Mouse (Mus musculus) heart, embryonic 15.5 days (tissue): ENCODE results near the gene Casq1. TPM values are rescaled to one million over a fixed set of nuclear protein-coding genes. Genes with fewer than 3 reads are reported as not detected.

Experiments used
- ATAC-seq: fragments of 200-750 bp; cut with Nextera tagmentation; replicated peaks from 2 replicates; pipeline ENCODE4 v1.8.0; 2017; ENCODE audit warnings: low read depth, moderate TSS enrichment; ENCODE audit not compliant: insufficient number of reproducible peaks, insufficient read depth, low FRiP score
- H3K27ac ChIP-seq: fragments of 300-500 bp; sonication (generic); 2 replicates; pipeline ENCODE4 v1.5.1; 2015; ENCODE audit warnings: mild to moderate bottlenecking, inconsistent platforms
- H3K27me3 ChIP-seq: fragments of 300-500 bp; sonication (generic); 2 replicates; pipeline ENCODE4 v1.6.1; 2015; ENCODE audit warnings: inconsistent platforms
- H3K36me3 ChIP-seq: fragments of 300-500 bp; sonication (generic); 2 replicates; pipeline ENCODE4 v1.6.1; 2015; ENCODE audit warnings: mild to moderate bottlenecking, inconsistent platforms
- H3K4me1 ChIP-seq: fragments of 300-500 bp; sonication (generic); replicated peaks from 2 replicates; pipeline ENCODE4 v1.6.1; 2015; ENCODE audit warnings: inconsistent platforms
- H3K4me2 ChIP-seq: fragments of 300-500 bp; sonication (generic); 2 replicates; pipeline ENCODE4 v1.6.1; 2015; ENCODE audit warnings: inconsistent platforms, mild to moderate bottlenecking, moderate library complexity
- H3K4me3 ChIP-seq: fragments of 300-500 bp; sonication (generic); 2 replicates; pipeline ENCODE4 v1.5.1; 2015; ENCODE audit warnings: mild to moderate bottlenecking, inconsistent platforms
- H3K9ac ChIP-seq: fragments of 300-500 bp; sonication (generic); 2 replicates; pipeline ENCODE4 v1.6.1; 2015; ENCODE audit warnings: mild to moderate bottlenecking, inconsistent platforms
- H3K9me3 ChIP-seq: fragments of 300-500 bp; sonication (generic); replicated peaks from 2 replicates; pipeline ENCODE4 v1.6.1; 2016; ENCODE audit warnings: inconsistent platforms
- WGBS: fragments of 180-500 bp; shearing (Covaris S2); methylation state at CpG from one replicate; pipeline ENCODE4 v1.1.7; 2015; ENCODE audit warnings: mixed read lengths; 5-methylcytosine and 5-hydroxymethylcytosine counted together
- polyA plus RNA-seq: library from polyadenylated mRNA; unstranded; fragments of >200 nt; fragmentation: Nextera tagmentation; extraction: Ambion mirVana; gene quantifications from 2 replicates; pipeline ENCODE4 v1.2.1, GENCODE M21; 2015

The Casq1 gene
- polyA plus RNA-seq, 1 experiment from 2014 or later, result 102 TPM

DNA sequence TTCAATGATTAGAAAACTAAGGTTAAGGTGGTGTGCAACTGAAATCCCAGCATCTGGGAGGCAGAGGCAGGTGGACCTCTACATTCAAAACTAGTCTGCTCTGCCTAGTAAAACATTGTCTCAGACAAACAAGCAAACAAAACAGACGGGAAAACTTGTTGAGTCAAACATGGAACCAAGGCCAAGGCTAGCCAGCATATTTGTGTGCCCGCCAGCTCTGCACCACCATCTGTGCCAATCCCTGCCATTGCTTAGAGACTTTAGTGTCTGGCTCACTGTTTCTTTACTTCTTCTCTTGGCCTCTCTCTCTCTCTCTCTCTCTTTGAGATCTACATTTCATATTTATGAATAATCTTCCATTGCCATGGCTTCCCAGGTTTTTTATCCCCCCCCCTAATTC is 8.5 kb upstream of the Casq1 start:
- 87% methylated on average over 2 of the region's 2 CpGs for WGBS
- no peak for ATAC-seq
- Histone ChIP-seq H3K9me3 (no peaks in the 10 kb centered on the region), H3K27me3 (no peaks in the 10 kb centered on the region), H3K4me1 (peaks cover 20% of the 10 kb centered on the region), H3K4me2 (no peak overlapping the region), H3K27ac (no peak overlapping the region), H3K9ac (no peak overlapping the region), H3K4me3 (no peak overlapping the region), H3K36me3 (no peaks in the 10 kb centered on the region)

DNA sequence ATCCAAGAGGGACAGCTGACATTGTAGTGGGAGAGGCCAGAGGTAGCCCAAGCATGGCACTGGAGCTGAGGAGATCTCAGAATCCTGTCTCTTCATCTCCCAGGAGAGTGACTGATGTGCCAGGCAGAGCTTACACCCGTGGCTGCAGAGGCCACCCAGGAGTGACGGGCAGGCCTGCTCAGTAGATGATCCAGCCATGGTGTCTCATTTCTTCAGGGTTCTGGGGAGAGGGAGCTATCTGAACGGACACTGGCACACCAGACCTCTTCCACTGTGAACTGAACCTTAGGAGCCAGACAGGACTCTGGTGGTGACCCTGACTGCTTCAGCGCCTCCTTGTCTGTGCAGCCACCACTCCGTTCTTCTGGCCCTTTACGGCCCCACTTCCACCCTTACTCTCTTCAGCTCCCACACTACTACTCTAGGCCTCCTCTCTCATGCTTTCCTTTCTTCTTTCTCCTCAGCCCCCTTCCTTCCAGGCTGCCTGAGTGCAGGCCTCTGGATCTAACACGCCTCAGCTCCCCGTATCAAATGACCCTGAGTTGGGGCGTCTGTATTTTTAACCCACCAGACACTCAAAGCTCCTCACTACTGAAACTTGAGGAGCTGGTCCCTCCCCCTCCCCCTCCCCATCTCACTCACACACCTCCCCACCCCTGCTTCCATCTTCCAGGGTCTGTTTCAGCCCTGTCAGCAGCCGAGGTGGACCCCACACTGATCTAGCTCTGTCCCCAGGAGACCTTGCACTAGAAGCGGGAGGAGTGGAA is 1.8 kb upstream of the Casq1 start:
- Histone ChIP-seq H3K27ac (peak overlapping the region; percentile 91), H3K4me3 (no peak overlapping the region), H3K9ac (no peak overlapping the region), H3K36me3 (no peaks in the 10 kb centered on the region), H3K27me3 (no peaks in the 10 kb centered on the region), H3K9me3 (no peaks in the 10 kb centered on the region), H3K4me1 (peaks cover 73% of the 10 kb centered on the region), H3K4me2 (no peak overlapping the region)
- no peak for ATAC-seq
- 33% methylated on average over 11 of the region's 11 CpGs for WGBS

DNA sequence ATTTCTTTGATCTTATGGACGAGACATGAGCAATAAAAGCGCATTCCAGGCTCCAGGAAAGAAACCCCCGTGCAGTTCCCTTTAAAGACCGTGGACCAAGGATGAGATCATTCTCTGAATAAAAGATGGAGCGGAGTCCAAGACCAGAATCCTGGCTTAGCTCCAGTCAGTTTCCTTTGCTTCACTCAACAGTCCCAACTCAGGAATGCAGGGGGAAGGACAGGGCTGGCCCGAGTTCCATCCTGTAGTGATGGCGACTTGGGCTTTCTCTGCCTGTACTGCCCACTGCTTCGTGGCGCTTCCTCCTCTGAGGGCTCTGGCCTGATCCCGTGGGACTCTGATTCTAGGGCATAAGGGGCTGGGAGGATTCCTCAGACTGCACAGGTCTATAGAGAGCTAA is 746 bp upstream of the Casq1 start:
- no peak overlapping the region for H3K9ac ChIP-seq
- peaks cover 76% of the 10 kb centered on the region for H3K4me1 ChIP-seq
- WGBS, result 13% methylated on average over 10 of the region's 10 CpGs

DNA sequence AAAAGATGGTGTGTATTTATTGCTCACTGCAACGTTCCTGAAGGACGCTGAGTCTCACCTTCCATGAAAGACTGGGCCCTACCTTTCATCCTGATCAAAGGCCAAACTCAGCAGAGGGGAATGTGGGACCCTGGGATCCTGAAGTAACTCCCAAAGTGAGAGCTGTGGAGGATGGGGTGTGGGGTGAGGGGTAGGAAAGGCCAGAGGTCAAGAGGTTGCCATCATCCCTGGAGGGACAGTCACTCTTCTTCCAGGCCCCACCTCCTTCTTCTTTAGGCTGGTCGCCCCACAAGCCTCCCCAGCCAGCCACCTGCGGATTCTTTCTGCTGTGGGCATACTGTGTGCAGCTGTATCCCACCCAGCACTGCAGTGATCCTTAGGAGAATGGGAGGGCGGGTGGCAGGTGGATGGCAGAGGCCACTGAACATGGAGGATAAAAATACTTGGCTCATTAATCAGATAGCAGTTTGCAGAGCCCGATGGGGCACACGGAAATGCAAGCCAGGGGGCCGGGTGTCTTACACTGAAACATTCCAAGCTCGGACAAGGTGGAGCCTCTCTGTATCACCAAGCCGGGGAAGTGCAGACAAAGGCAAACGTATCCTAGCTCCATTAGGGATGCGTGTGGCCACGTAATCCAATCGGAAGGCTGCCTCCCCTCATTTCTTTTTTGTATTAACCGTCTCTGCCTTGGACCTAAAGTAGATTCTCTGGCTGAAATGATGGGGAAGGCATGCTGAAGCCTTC is 1.3 kb downstream of the Casq1 start:
- H3K27me3 ChIP-seq, result no peaks in the 10 kb centered on the region
- 43% methylated on average over 15 of the region's 15 CpGs for WGBS
- no peak for ATAC-seq
- no peaks in the 10 kb centered on the region for H3K36me3 ChIP-seq
- H3K4me3 ChIP-seq, result peak overlapping the region; percentile 3; the same call in 1 of the 2 replicates
- peaks cover 89% of the 10 kb centered on the region for H3K4me1 ChIP-seq
- H3K4me2 ChIP-seq, result peak overlapping the region; percentile 33; the same call in 1 of the 2 replicates
- H3K9me3 ChIP-seq, result no peaks in the 10 kb centered on the region
- H3K27ac ChIP-seq, result peak overlapping the region; percentile 91
- H3K9ac ChIP-seq, result no peak overlapping the region

More for the DNA sequence above, 746 bp upstream of the Casq1 start:
- Histone ChIP-seq H3K36me3 (no peaks in the 10 kb centered on the region), H3K27ac (peak overlapping the region; percentile 91), H3K9me3 (no peaks in the 10 kb centered on the region), H3K4me3 (no peak overlapping the region), H3K27me3 (no peaks in the 10 kb centered on the region), H3K4me2 (peak overlapping the region; percentile 33)
- ATAC-seq, result peak; percentile 84

DNA sequence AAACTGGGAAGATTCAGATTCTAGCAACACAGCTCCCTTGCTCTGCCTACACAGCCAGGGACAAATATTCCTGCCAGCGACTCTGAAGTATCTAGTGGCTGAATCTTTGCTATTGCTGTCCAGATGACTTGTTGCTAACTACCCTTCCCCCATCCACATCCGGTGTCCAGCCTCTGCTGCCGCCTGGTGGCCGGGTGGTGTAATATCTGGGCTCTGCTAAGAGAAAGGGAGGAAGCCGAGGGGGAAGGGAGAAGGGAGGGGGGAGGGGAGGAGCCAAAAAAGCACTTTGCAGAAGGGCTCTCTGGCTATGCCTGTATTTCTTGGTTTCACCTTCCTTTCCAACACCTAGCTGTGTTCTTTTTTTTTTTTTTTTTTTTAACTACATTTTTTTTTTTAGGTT is 2.5 kb downstream of the Casq1 start:
- H3K27ac ChIP-seq, result peak overlapping the region; percentile 86
- H3K9me3 ChIP-seq, result no peaks in the 10 kb centered on the region
- peaks cover 86% of the 10 kb centered on the region for H3K4me1 ChIP-seq
- H3K36me3 ChIP-seq, result no peaks in the 10 kb centered on the region
- peak overlapping the region; percentile 21 for H3K4me3 ChIP-seq
- ATAC-seq, result peak; percentile 23; the same call in 1 of the 2 replicates
- H3K27me3 ChIP-seq, result no peaks in the 10 kb centered on the region
- peak overlapping the region; percentile 18 for H3K9ac ChIP-seq
- 0% methylated on average over 5 of the region's 5 CpGs for WGBS
- peak overlapping the region; percentile 51 for H3K4me2 ChIP-seq

DNA sequence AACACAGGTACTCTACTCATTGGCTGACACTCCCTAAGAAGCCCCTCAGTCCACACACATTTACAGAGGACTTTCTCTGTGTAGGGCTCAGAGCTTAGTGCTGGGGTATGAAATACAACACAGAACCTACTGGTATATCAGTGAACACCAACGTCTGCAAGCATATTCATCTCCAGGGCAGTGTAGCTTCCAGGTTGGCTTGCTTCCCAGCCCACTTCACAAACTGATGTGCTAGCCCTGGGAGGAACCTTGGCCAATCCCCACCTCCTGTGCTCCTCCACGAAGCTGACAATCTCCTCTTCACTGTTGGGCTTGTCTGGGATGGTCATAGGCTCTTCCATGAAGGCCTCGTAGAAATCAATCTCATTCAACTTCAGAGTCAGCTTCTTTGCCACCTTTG is 4.9 kb downstream of the Casq1 start:
- ATAC-seq, result peak; percentile 54
- peaks cover 62% of the 10 kb centered on the region for H3K4me1 ChIP-seq
- no peaks in the 10 kb centered on the region for H3K27me3 ChIP-seq
- WGBS, result 23% methylated on average over 3 of the region's 3 CpGs
- H3K9me3 ChIP-seq, result no peaks in the 10 kb centered on the region
- no peak overlapping the region for H3K4me3 ChIP-seq
- peak overlapping the region; percentile 70 for H3K27ac ChIP-seq
- no peaks in the 10 kb centered on the region for H3K36me3 ChIP-seq
- no peak overlapping the region for H3K9ac ChIP-seq
- H3K4me2 ChIP-seq, result no peak overlapping the region

DNA sequence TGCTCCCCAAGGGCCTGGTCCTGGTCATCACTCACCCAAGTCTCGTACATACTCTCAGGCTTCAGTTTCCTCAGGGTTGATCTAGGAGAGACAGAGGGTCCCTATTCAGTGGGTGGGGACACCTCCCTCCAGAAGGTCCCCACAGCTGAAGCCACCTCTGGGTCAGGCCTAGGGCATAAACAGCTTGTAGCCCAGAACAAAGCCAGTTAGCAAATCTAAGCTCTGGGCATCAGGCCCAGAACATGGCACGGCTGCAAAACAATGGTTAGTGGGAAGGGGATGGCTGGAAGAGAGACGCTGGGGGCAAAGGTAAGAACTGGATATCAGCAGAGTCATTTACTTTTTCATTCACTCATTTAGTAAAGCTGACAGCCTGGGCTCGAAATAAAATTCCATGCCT is 5.9 kb downstream of the Casq1 start:
- WGBS, result 64% methylated on average over 4 of the region's 4 CpGs
- ATAC-seq, result no peak
- Histone ChIP-seq H3K9me3 (no peaks in the 10 kb centered on the region), H3K4me3 (no peak overlapping the region), H3K4me1 (peaks cover 52% of the 10 kb centered on the region), H3K36me3 (no peaks in the 10 kb centered on the region), H3K4me2 (no peak overlapping the region), H3K9ac (no peak overlapping the region), H3K27me3 (no peaks in the 10 kb centered on the region), H3K27ac (peak overlapping the region; percentile 30; the same call in 1 of the 2 replicates)

DNA sequence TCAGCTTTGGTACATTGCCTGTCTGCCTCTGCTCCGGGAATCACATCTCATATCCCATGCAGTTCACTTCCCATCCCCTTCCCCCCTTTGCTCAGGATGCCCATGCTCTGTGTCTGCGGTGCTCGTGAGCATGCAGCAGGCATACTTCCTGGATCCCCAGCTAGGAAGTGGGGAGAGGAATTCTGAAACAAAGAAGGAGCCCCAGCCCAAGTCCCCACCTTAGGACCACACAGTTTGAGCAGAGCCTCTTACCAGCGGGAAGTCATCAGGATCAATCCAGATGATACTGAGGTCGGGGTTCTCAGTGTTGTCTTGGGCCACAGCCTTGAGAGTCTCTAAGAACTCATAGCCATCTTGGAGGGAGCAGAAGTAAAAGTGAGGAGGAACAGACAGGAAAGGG is 6.9 kb downstream of the Casq1 start:
- Histone ChIP-seq H3K9ac (no peak overlapping the region), H3K27ac (peak overlapping the region; percentile 30; the same call in 1 of the 2 replicates)
- WGBS, result 56% methylated on average over 5 of the region's 5 CpGs

DNA sequence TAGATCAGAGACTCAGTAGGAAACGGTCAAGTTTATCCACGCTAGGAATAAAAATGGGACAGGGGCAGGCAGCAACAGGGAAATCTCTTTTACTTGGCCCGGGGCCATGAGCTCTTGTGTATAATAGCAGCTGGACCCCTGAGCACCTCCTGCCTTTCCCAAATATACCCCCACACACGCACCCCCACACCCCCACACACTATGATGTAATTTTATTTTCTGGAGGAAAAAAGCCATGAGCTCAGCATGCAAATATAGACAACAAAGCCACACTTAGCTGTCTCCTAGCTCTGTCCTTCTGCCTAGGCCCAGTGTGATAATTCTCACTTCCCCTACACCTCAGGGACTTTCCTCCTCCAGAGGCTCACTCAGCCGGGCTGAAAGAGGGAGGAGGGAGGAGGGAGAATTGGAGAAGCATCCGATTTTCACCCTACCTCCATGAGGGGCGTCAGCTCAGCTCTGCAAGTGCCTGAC is 12.5 kb downstream of the Casq1 start:
- H3K4me3 ChIP-seq, result peak overlapping the region; percentile 73
- 18% methylated on average over 7 of the region's 7 CpGs for WGBS
- no peaks in the 10 kb centered on the region for H3K9me3 ChIP-seq
- peak overlapping the region; percentile 82 for H3K9ac ChIP-seq
- peak overlapping the region; percentile 72 for H3K4me2 ChIP-seq
- H3K27ac ChIP-seq, result peak overlapping the region; percentile 94
- ATAC-seq, result peak; percentile 7; the same call in 1 of the 2 replicates
- H3K4me1 ChIP-seq, result peaks cover 51% of the 10 kb centered on the region
- H3K27me3 ChIP-seq, result no peaks in the 10 kb centered on the region
- H3K36me3 ChIP-seq, result no peaks in the 10 kb centered on the region

More for the DNA sequence above, 6.9 kb downstream of the Casq1 start:
- peaks cover 42% of the 10 kb centered on the region for H3K4me1 ChIP-seq
- no peaks in the 10 kb centered on the region for H3K36me3 ChIP-seq
- ATAC-seq, result no peak
- H3K9me3 ChIP-seq, result no peaks in the 10 kb centered on the region
- no peaks in the 10 kb centered on the region for H3K27me3 ChIP-seq
- no peak overlapping the region for H3K4me3 ChIP-seq
- H3K4me2 ChIP-seq, result no peak overlapping the region

DNA sequence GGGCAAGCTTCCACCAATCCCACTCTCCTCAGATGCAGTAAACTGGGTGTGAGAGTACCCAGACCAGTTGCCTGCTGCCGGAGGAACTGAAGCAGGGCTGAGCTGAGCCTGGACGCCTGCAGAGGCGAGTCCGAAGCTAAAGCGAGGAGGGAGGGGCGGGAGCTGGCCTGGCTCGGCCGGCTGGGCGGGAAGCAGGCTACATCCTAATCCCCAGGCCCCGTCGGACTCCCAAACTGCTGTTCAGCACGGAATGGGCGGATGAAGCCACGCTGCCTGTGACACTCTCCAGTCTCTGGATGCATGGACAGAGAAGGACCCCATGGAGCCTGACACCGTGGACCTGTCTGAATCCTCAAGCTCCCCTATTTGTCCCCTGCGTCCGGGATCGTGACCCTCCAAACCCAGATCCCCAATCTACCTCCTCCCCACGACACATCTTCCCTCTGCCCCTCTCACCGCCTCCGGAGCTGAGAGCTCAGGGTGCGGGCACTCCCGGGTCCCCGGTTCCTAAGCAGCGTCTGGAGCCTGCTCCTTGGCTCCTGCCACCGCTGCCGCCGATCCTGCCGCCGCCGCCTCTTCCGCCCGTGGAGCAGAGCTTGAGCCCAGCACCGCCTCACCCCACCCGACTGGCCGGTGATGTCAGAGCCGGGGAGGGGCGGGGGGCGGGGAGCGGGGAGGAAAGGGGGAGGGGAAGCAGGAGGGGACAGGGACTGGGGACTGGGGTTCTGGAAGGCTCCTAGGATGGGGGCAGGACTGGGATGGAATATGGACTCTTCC is 13.3 kb downstream of the Casq1 start, which contains the start of gene Pea15a:
Pea15a (minus strand) TSS at position 664 of the 777 bp plus-strand sequence.
- Histone ChIP-seq H3K4me1 (peaks cover 60% of the 10 kb centered on the region), H3K9me3 (no peaks in the 10 kb centered on the region), H3K27ac (peak within 1 kb of the TSS; percentile 94), H3K4me3 (peak within 1 kb of the TSS; percentile 73), H3K9ac (peak within 1 kb of the TSS; percentile 82), H3K36me3 (no peaks in the 10 kb centered on the region), H3K27me3 (no peaks in the 10 kb centered on the region), H3K4me2 (peak within 1 kb of the TSS; percentile 72)
- under 1% methylated on average over 39 of the region's 40 CpGs for WGBS
- ATAC-seq, result peak; percentile 85

DNA sequence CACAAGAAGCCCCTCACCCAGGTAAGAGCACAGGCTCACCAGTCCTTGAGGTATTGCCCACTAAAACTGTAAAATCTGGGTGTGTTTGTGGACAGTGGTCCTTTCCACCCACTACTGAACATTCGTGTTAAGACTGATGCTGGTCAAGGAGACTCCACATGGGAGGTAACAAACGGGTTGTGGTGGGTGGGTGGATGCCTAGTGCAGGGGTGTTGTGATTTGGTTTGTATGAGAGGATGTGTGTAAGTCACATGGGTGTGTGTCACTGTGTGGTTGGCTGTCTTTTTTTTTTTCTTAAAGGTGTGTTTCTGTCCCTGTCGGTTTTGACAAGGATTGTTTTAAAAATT is 14.0 kb downstream of the Casq1 start:
- peak overlapping the region; percentile 82 for H3K9ac ChIP-seq
- H3K4me3 ChIP-seq, result peak overlapping the region; percentile 73
- H3K27me3 ChIP-seq, result no peaks in the 10 kb centered on the region
- peak overlapping the region; percentile 94 for H3K27ac ChIP-seq
- no peaks in the 10 kb centered on the region for H3K36me3 ChIP-seq
- no peak for ATAC-seq
- peaks cover 66% of the 10 kb centered on the region for H3K4me1 ChIP-seq
- 7% methylated on average over 3 of the region's 3 CpGs for WGBS
- H3K9me3 ChIP-seq, result no peaks in the 10 kb centered on the region
- peak overlapping the region; percentile 72 for H3K4me2 ChIP-seq
